Mouse (Mus musculus) neural tube, embryonic 11.5 days (tissue): ENCODE results near the gene Hist1h3f. TPM values are rescaled to one million over a fixed set of nuclear protein-coding genes. Genes with fewer than 3 reads are reported as not detected.
"Not testable (repeated sequence)": the region's sequence is repeated elsewhere in the genome, so short reads cannot be mapped to it uniquely, and the experiment has no call there.

ENCODE experiments used
- ATAC-seq: fragments of 200-750 bp; cut with Nextera tagmentation; 2 replicates; pipeline ENCODE4 v1.8.0; 2017; ENCODE audit warnings: moderate number of reproducible peaks, mild to moderate bottlenecking, moderate TSS enrichment, moderate library complexity; ENCODE audit not compliant: insufficient read depth, low FRiP score, low TSS enrichment
- DNase-seq: peaks from one replicate; pipeline ENCODE4 v3.0.0-alpha.2; 2015; ENCODE audit warnings: low spot score
- H3K27ac ChIP-seq: fragments of 300-500 bp; sonication (generic); 2 replicates; pipeline ENCODE4 v1.5.1; 2014; ENCODE audit warnings: low read depth, mild to moderate bottlenecking, low read length
- H3K27me3 ChIP-seq: fragments of 300-500 bp; sonication (generic); 2 replicates; pipeline ENCODE4 v1.6.1; 2014; ENCODE audit warnings: mild to moderate bottlenecking, low read length, mixed read lengths; ENCODE audit not compliant: control insufficient read depth, insufficient read depth
- H3K36me3 ChIP-seq: fragments of 300-500 bp; sonication (generic); 2 replicates; pipeline ENCODE4 v1.6.1; 2014; ENCODE audit warnings: mild to moderate bottlenecking, low read length, moderate library complexity, mixed read lengths; ENCODE audit not compliant: control insufficient read depth, insufficient read depth
- H3K4me1 ChIP-seq: fragments of 300-500 bp; sonication (generic); 2 replicates; pipeline ENCODE4 v1.6.1; 2014; ENCODE audit warnings: low read length, mixed read lengths; ENCODE audit not compliant: control insufficient read depth, insufficient read depth
- H3K4me2 ChIP-seq: fragments of 300-500 bp; sonication (generic); 2 replicates; pipeline ENCODE4 v1.6.1; 2014; ENCODE audit warnings: low read depth, mild to moderate bottlenecking, moderate library complexity
- H3K4me3 ChIP-seq: fragments of 300-500 bp; sonication (generic); 2 replicates; pipeline ENCODE4 v1.5.1; 2014; ENCODE audit warnings: low read depth, low read length
- H3K9ac ChIP-seq: fragments of 300-500 bp; sonication (generic); 2 replicates; pipeline ENCODE4 v1.6.1; 2014; ENCODE audit warnings: mild to moderate bottlenecking, low read length
- H3K9me3 ChIP-seq: fragments of 300-500 bp; sonication (generic); 2 replicates; pipeline ENCODE4 v1.6.1; 2016; ENCODE audit warnings: low read length; ENCODE audit not compliant: control insufficient read depth
- WGBS: fragments of 180-500 bp; shearing (Covaris S2); extraction: QIAGEN DNeasy Blood & Tissue Kit; methylation state at CpG from one replicate; pipeline ENCODE4 v1.1.7; 2014; 5-methylcytosine and 5-hydroxymethylcytosine counted together
- polyA plus RNA-seq: library from polyadenylated mRNA; unstranded; fragments of >200 nt; fragmentation: Nextera tagmentation; extraction: Ambion mirVana; gene quantifications from 2 replicates; pipeline ENCODE4 v1.2.1, GENCODE M21; 2014

Gene Hist1h3f
- polyA plus RNA-seq, 1 experiment from 2014 or later: 1.4 TPM

GRCm38 (mm10) chr13:23577835-23578234 is 34.0 kb downstream of the Hist1h3f start:
- 95% methylated on average over 1 of the region's 1 CpGs for WGBS

GRCm38 (mm10) chr13:23581408-23582218 is 37.8 kb downstream of the Hist1h3f start, which contains the start of gene Hist1h4d:
Gene Hist1h4d (plus strand): TSS chr13:23581598.
- ATAC-seq: peak; percentile 82

More at GRCm38 (mm10) chr13:23577835-23578234, 34.0 kb downstream of the Hist1h3f start:
- ATAC-seq (no peak), DNase-seq (no peak)
- H3K4me1 ChIP-seq: peaks cover 9% of the 10 kb centered on the region
- no peaks in the 10 kb centered on the region for H3K27me3 ChIP-seq
- no peak overlapping the region for H3K4me2 ChIP-seq
- no peak overlapping the region for H3K4me3 ChIP-seq
- no peaks in the 10 kb centered on the region for H3K36me3 ChIP-seq
- no peaks in the 10 kb centered on the region for H3K9me3 ChIP-seq
- H3K9ac ChIP-seq: no peak overlapping the region
- H3K27ac ChIP-seq: no peak overlapping the region

GRCm38 (mm10) chr13:23582219-23583056 is 38.6 kb downstream of the Hist1h3f start:
- Histone ChIP-seq H3K27me3 (no peaks in the 10 kb centered on the region), H3K9ac (peak overlapping the region; percentile 66), H3K4me3 (peak overlapping the region; percentile 46), H3K9me3 (no peaks in the 10 kb centered on the region), H3K27ac (peak overlapping the region; percentile 87), H3K4me1 (peaks cover 24% of the 10 kb centered on the region), H3K36me3 (no peaks in the 10 kb centered on the region), H3K4me2 (peak overlapping the region; percentile 83)
- WGBS: 3% methylated on average over 6 of the region's 6 CpGs
- DNase-seq (peak; percentile 39), ATAC-seq (no peak)

More at GRCm38 (mm10) chr13:23581408-23582218, 37.8 kb downstream of the Hist1h3f start, which contains the start of gene Hist1h4d:
- DNase-seq: peak; percentile 94
- H3K4me3 ChIP-seq: peak within 1 kb of the TSS; percentile 46
- peak within 1 kb of the TSS; percentile 66 for H3K9ac ChIP-seq
- no peaks in the 10 kb centered on the region for H3K27me3 ChIP-seq
- peak within 1 kb of the TSS; percentile 87 for H3K27ac ChIP-seq
- peaks cover 20% of the 10 kb centered on the region for H3K4me1 ChIP-seq
- no peaks in the 10 kb centered on the region for H3K36me3 ChIP-seq
- H3K9me3 ChIP-seq: no peaks in the 10 kb centered on the region
- WGBS: under 1% methylated on average over 43 of the region's 43 CpGs
- H3K4me2 ChIP-seq: peak within 1 kb of the TSS; percentile 83

- no peaks in the 10 kb centered on the region for H3K36me3 ChIP-seq
- no peak overlapping the region for H3K4me3 ChIP-seq
- DNase-seq (peak; percentile 24), ATAC-seq (no peak)
- H3K9me3 ChIP-seq: no peaks in the 10 kb centered on the region
- H3K4me2 ChIP-seq: no peak overlapping the region
- peak overlapping the region; percentile 29; the same call in 1 of the 2 replicates for H3K9ac ChIP-seq
- peaks cover 24% of the 10 kb centered on the region for H3K4me1 ChIP-seq
- no peaks in the 10 kb centered on the region for H3K27me3 ChIP-seq
- H3K27ac ChIP-seq: peak overlapping the region; percentile 87
Observed at GRCm38 (mm10) chr13:23583387-23584068, 39.7 kb downstream of the Hist1h3f start.

- no peaks in the 10 kb centered on the region for H3K27me3 ChIP-seq
- no peaks in the 10 kb centered on the region for H3K9me3 ChIP-seq
- peak overlapping the region; percentile 39; the same call in 1 of the 2 replicates for H3K4me3 ChIP-seq
- H3K27ac ChIP-seq: peak overlapping the region; percentile 97
- H3K36me3 ChIP-seq: no peaks in the 10 kb centered on the region
- H3K4me1 ChIP-seq: peaks cover 24% of the 10 kb centered on the region
- ATAC-seq (no peak), DNase-seq (peak; percentile 23)
- peak overlapping the region; percentile 80 for H3K9ac ChIP-seq
- peak overlapping the region; percentile 83 for H3K4me2 ChIP-seq
Observed at GRCm38 (mm10) chr13:23584331-23584730, 40.5 kb downstream of the Hist1h3f start.

GRCm38 (mm10) chr13:23585029-23585441 is 41.2 kb downstream of the Hist1h3f start:
- H3K4me2 ChIP-seq: peak overlapping the region; percentile 83
- H3K9ac ChIP-seq: peak overlapping the region; percentile 80
- H3K27ac ChIP-seq: peak overlapping the region; percentile 97
- H3K9me3 ChIP-seq: no peaks in the 10 kb centered on the region
- peaks cover 24% of the 10 kb centered on the region for H3K4me1 ChIP-seq
- peak overlapping the region; percentile 39 for H3K4me3 ChIP-seq
- no peaks in the 10 kb centered on the region for H3K36me3 ChIP-seq
- DNase-seq (peak; percentile 81), ATAC-seq (0 out of 2 replicates have a peak, but pooled peaks have one; percentile 3)
- WGBS: under 1% methylated on average over 21 of the region's 21 CpGs
- H3K27me3 ChIP-seq: no peaks in the 10 kb centered on the region

GRCm38 (mm10) chr13:23585442-23586098 is 41.7 kb downstream of the Hist1h3f start:
- peaks cover 24% of the 10 kb centered on the region for H3K4me1 ChIP-seq
- DNase-seq (peak; percentile 77), ATAC-seq (peak; percentile 79)
- peak overlapping the region; percentile 97 for H3K27ac ChIP-seq
- not testable (repeated sequence) for H3K9me3 ChIP-seq, H3K27me3 ChIP-seq, H3K36me3 ChIP-seq
- H3K4me2 ChIP-seq: peak overlapping the region; percentile 83
- H3K4me3 ChIP-seq: peak overlapping the region; percentile 39
- WGBS: under 1% methylated on average over 20 of the region's 36 CpGs
- H3K9ac ChIP-seq: peak overlapping the region; percentile 80
